Mouse (Mus musculus): Measurements from ENCODE around the gene Zer1.

Zer1 gene

GRCm38 (mm10) chr2:30128789-30129188 lies 4.4 kb upstream of the Zer1 start:
- no peak for DNase-seq (ENCODE audit: low spot score in 2 of 2)

DNA sequence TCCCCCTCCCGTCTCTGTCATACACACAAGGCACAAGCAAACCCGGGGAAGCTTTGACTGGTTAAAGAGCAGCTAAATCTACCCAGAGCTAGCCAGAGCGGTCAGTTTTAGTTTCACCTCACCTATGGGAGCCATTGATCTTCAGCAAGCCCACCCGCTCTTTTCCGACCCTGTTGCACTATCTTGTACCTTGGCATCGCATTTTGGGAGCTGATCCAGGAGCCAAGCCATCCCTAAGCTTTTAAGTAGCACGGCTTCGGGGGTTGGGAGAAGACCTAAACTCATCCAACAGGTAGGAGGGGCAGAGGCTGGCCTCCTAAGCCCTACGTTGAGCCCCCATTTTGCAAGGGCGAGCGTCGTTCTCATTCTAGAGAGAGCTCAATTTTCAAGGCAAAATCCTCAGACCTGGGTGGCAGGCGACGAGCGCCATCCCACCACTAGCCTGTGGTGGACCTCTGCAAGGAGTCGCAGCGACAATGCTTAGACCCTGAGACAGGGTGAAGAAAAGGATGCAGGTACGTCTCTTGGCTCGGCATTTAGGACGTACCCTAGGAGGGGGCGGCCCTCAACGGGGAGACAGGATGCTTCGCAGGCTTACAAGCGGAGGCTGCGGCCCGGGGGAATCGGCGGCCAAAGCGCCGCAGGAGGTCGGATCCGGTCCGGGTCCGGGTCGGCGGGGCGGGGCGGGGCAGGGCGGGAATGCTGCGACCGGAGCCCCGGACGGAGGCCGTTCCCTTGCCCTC lies 485 bp downstream of the Zer1 start:
- no peak for DNase-seq (ENCODE audit: low spot score in 2 of 2)

GRCm38 (mm10) chr2:30122766-30123165 lies 1.6 kb downstream of the Zer1 start:
- no peak for DNase-seq (ENCODE audit: low spot score in 2 of 2)

GRCm38 (mm10) chr2:30120269-30120668 lies 4.1 kb downstream of the Zer1 start:
- DNase-seq (ENCODE audit: low spot score in 2 of 2) = no peak

GRCm38 (mm10) chr2:30119641-30120051 lies 4.7 kb downstream of the Zer1 start:
- DNase-seq (ENCODE audit: low spot score in 2 of 2) = no peak

GRCm38 (mm10) chr2:30112564-30112963 lies 11.8 kb downstream of the Zer1 start:
- DNase-seq (ENCODE audit: low spot score in 2 of 2) = no peak

DNA sequence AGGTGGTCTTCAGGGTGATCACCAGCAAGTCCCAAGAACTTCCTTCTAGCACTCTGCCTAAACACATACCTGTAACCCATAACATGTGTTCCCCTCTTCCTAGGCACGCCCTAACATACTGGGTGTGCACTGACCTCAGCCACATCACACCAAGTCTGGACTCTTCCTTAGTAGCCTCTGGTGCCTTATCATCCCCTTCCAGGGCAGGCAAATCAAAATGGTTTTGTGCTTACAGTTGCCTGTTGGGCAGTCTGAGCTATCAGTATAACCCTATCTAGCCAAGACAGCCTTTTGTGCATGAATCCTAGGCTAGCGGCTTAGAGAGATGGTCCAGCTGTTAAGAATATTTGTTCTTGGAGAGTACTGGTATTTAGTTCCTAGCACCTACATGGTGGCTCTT lies 12.9 kb downstream of the Zer1 start:
- DNase-seq (ENCODE audit: low spot score in 2 of 2) = no peak

- DNase-seq (ENCODE audit: low spot score in 2 of 2) = no peak
These were observed 16.1 kb downstream of the Zer1 start for GRCm38 (mm10) chr2:30108260-30108659.

- no peak for DNase-seq (ENCODE audit: low spot score in 2 of 2)
These were observed 16.7 kb downstream of the Zer1 start for GRCm38 (mm10) chr2:30107646-30108045.

- DNase-seq (ENCODE audit: low spot score in 2 of 2) = peak in 1 of 2 experiments; percentile 40
These were observed 18.0 kb downstream of the Zer1 start for GRCm38 (mm10) chr2:30106364-30106763.

DNA sequence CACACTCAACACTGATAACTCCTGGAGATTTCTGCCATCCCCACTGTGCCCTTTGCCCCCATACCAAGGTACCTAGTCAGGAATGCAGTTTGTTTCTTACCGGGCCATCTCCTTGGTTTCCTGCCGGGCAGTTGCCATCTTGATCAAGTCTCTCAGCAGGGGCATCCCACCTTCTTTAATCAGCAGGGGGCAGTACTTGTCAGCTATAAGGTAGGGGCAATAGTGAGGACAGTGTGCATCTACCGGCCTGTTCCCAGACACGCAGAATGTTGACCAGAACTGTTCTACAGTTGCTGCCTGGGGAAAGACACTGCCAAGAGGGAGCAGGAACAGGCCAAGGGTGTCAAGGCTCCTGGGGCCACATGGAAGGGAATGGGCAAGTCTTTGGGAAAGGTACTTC lies 24.2 kb downstream of the Zer1 start:
- DNase-seq (ENCODE audit: low spot score in 2 of 2) = no peak

DNA sequence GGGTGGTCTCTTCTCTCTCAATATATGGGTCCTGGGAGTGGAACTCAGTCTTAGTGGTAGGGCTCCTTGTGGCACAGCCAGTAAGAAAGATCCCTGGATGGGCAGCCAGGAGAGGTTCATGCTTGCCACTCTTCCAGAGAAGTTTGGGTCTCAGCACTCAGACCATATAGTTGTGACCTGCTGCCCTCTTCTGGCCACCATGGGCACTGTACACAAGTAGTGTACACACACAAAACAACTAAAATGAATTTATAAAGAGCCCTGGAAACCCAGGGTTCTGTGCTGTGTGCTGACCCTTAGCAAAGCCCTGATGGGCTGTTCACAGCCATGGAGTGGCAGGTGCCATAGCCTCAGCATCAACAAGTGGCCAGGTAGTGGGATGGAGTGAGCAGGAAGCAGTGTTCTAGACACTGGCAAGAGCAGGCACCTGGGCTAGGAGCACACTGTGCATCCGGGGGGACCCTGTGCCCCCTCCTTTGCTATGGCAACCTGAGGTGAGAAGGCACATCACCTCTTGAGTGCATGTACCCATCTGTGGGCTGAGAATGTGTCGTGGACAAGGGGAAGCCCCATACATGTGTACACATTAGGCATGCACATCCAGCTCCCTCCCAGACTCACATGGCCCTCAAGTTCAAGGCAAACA lies 28.4 kb downstream of the Zer1 start:
- DNase-seq (ENCODE audit: low spot score in 2 of 2) = peak in 1 of 2 experiments; percentile 60

- peak in 1 of 2 experiments; percentile 29 for DNase-seq (ENCODE audit: low spot score in 2 of 2)
These were observed 30.2 kb downstream of the Zer1 start for GRCm38 (mm10) chr2:30094208-30094588.

GRCm38 (mm10) chr2:30093471-30094207 lies 30.7 kb downstream of the Zer1 start, which contains the start of gene Zdhhc12:
Zdhhc12 (minus strand) TSS chr2:30093648.
- peak; percentile 80 to 89 for DNase-seq (ENCODE audit: low spot score in 2 of 2)

- no peak for DNase-seq (ENCODE audit: low spot score in 2 of 2)
These were observed 32.0 kb downstream of the Zer1 start for GRCm38 (mm10) chr2:30092280-30092918.

DNA sequence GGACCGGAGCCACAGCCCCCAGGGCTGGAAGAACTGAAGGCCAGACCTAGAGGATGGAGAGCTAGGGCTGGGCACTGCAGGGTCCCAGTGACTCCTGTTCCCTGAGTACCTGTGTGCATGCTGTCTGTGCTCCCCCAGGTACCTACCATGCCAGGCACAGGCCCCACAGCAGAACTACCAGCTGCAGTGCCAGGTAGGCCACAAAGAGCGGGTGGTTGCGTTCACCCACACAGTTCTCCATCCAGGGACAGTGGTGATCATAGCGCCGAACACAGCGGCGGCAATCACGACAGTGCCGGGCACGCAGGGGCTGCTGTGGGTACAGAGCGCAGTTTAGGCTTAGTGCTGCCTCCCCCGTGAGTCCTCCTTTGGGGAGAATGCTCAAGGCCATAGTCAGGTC lies 32.9 kb downstream of the Zer1 start:
- no peak for DNase-seq (ENCODE audit: low spot score in 2 of 2)

- no peak for DNase-seq (ENCODE audit: low spot score in 2 of 2)
These were observed 37.1 kb downstream of the Zer1 start for GRCm38 (mm10) chr2:30087310-30087709.

DNA sequence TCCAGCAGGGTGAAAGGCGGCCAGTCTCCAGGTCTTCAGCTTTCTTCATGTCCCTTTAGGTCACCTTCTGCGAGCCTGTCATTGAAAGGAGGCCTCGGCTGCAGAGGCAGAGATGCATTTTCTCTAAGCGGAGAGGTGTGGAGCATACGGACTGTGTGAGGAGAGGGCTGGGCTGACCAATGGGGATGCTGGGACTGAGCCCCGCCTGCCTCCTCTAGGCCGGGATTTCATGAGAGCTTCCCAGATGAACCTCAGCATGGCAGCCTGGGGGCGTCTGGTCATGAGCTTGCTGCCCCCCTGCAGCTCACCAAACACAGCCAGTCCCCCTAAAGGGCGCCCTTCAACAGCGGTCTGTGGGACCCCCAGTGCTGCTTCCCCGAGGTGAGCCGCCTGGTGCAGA lies 39.8 kb downstream of the Zer1 start:
- no peak for DNase-seq (ENCODE audit: low spot score in 2 of 2)

DNA sequence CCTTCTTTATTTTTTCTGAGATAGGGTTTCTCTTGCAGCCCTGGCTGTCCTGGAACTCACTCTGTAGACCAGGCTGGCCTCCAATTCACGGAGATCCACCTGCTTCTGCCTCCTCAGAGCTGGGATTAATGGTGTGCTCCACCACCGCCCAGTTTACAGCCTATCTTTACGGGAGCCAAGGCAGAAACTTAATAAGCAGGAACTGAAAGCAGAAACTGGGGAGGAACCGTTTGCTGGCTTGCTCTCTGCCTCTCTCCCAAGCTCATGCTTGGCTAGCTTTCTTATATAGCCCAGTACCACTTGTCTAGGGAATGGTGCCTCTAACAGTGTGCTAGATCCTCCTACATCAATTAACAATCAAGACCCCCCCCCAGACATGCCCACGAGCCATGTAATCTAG lies 40.3 kb downstream of the Zer1 start:
- DNase-seq (ENCODE audit: low spot score in 2 of 2) = no peak

DNA sequence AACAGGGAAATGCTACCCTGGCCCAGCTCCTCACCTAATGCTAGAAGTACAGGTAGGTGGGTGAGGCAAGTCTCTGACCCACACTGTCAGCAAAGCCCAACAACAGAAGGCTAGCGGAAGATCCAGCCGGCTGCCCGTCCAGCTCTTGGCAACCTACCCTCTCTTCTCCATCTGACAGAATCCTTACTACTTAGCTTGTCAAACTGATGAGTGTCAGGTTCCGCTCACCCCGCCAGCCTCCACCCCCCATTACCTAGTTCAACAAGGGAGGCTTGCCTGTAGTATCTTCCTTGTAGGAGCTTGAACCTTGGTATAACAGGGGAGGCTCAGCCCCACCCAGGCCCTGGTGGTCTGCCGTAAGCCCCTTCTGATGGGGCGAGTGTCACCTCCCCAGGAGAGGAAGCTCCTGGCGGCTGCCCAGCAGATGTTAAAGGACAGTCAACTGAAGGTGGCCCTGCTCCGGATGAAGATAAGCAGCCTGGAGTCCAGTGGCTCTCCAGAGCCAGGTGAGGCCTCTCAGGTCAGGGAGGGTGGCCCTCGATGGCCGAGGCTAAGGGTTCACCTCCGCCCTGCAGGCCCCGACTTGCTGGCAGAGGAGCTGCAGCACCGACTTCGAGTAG lies 44.1 kb downstream of the Zer1 start:
- no peak for DNase-seq (ENCODE audit: low spot score in 2 of 2)

GRCm38 (mm10) chr2:30078760-30079159 lies 45.6 kb downstream of the Zer1 start:
- DNase-seq (ENCODE audit: low spot score in 2 of 2) = no peak

GRCm38 (mm10) chr2:30078349-30078712 lies 46.1 kb downstream of the Zer1 start:
- no peak for DNase-seq (ENCODE audit: low spot score in 2 of 2)
